Mouse (Mus musculus) midbrain, postnatal 0 days (tissue): ENCODE measurements around the gene Prkce. TPM values are rescaled to one million over a fixed set of nuclear protein-coding genes. Genes with fewer than 3 reads are reported as not detected.

Experiments
- ATAC-seq: fragments of 200-750 bp; cut with Nextera tagmentation; 2 replicates; pipeline ENCODE4 v1.8.0; 2017; ENCODE audit warnings: moderate number of reproducible peaks, mild to moderate bottlenecking, moderate TSS enrichment, moderate library complexity; ENCODE audit not compliant: low FRiP score
- DNase-seq: peaks from one replicate; pipeline ENCODE4 v3.0.0-alpha.2; 2015; ENCODE audit warnings: low spot score
- H3K27ac ChIP-seq: fragments of 300-500 bp; sonication (generic); 2 replicates; pipeline ENCODE4 v1.5.1; 2014; ENCODE audit warnings: low read depth, mild to moderate bottlenecking, low read length, mixed read lengths
- H3K27me3 ChIP-seq: fragments of 300-500 bp; sonication (generic); 2 replicates; pipeline ENCODE4 v1.6.1; 2014; ENCODE audit warnings: low read length, control low read depth, mixed read lengths; ENCODE audit not compliant: insufficient read depth
- H3K36me3 ChIP-seq: fragments of 300-500 bp; sonication (generic); 2 replicates; pipeline ENCODE4 v1.6.1; 2014; ENCODE audit warnings: low read length, control low read depth, mixed read lengths; ENCODE audit not compliant: insufficient read depth
- H3K4me1 ChIP-seq: fragments of 300-500 bp; sonication (generic); 2 replicates; pipeline ENCODE4 v1.6.1; 2014; ENCODE audit warnings: mild to moderate bottlenecking, control low read depth, antibody characterized with exemption, low read length, mixed read lengths; ENCODE audit not compliant: insufficient read depth
- H3K4me2 ChIP-seq: fragments of 300-500 bp; sonication (generic); 2 replicates; pipeline ENCODE4 v1.6.1; 2014; ENCODE audit warnings: low read depth, mild to moderate bottlenecking, low read length, mixed read lengths; ENCODE audit not compliant: poor library complexity, severe bottlenecking
- H3K4me3 ChIP-seq: fragments of 300-500 bp; sonication (generic); 2 replicates; pipeline ENCODE4 v1.5.1; 2014; ENCODE audit warnings: low read depth, mild to moderate bottlenecking, low read length, moderate library complexity
- H3K9ac ChIP-seq: fragments of 300-500 bp; sonication (generic); replicated peaks from 2 replicates; pipeline ENCODE4 v1.6.1; 2014; ENCODE audit warnings: mild to moderate bottlenecking, low read length, moderate library complexity, mixed read lengths; ENCODE audit not compliant: poor library complexity, severe bottlenecking
- H3K9me3 ChIP-seq: fragments of 300-500 bp; sonication (generic); 2 replicates; pipeline ENCODE4 v1.6.1; 2016; ENCODE audit warnings: low read length, control low read depth
- CTCF ChIP-seq: IDR thresholded peaks from 2 replicates; pipeline ENCODE4 v1.5.1; 2016; ENCODE audit warnings: antibody characterized with exemption, mild to moderate bottlenecking
- WGBS: fragments of 180-500 bp; shearing (Covaris S2); extraction: QIAGEN DNeasy Blood & Tissue Kit; methylation state at CpG from one replicate; pipeline ENCODE4 v1.1.7; 2014; 5-methylcytosine and 5-hydroxymethylcytosine counted together
- polyA plus RNA-seq: library from polyadenylated mRNA; unstranded; fragments of >200 nt; fragmentation: Nextera tagmentation; extraction: Ambion mirVana; gene quantifications from 2 replicates; pipeline ENCODE4 v1.2.1, GENCODE M21; 2015
- total RNA-seq: library from RNA; depleted of rRNA; stranded (reverse); fragments of >200 nt; gene quantifications from 2 replicates; pipeline ENCODE4 v1.2.3, GENCODE M21; 2014

The Prkce gene
- total and polyA plus RNA-seq, 2 experiments from 2014 or later, result 61.0 to 64.5 TPM

GRCm38 (mm10) chr17:86162672-86163071 is 4.9 kb upstream of the Prkce start:
- DNase-seq (no peak), ATAC-seq (no peak)
- Histone ChIP-seq H3K4me2 (no peak overlapping the region), H3K36me3 (no peaks in the 10 kb centered on the region), H3K4me3 (no peak overlapping the region), H3K9ac (no peak overlapping the region), H3K27ac (no peak overlapping the region), H3K27me3 (no peaks in the 10 kb centered on the region), H3K9me3 (no peaks in the 10 kb centered on the region), H3K4me1 (no peaks in the 10 kb centered on the region)
- 74% methylated on average over 15 of the region's 15 CpGs for WGBS
- TF ChIP-seq CTCF, result no peak

GRCm38 (mm10) chr17:86164416-86164815 is 3.2 kb upstream of the Prkce start:
- no peaks in the 10 kb centered on the region for H3K9me3 ChIP-seq
- H3K36me3 ChIP-seq, result no peaks in the 10 kb centered on the region
- H3K4me3 ChIP-seq, result no peak overlapping the region
- ATAC-seq (no peak), DNase-seq (no peak)
- H3K9ac ChIP-seq, result no peak overlapping the region
- no peak overlapping the region for H3K4me2 ChIP-seq
- no peak overlapping the region for H3K27ac ChIP-seq
- H3K4me1 ChIP-seq, result no peaks in the 10 kb centered on the region
- no peak for TF ChIP-seq CTCF
- no peaks in the 10 kb centered on the region for H3K27me3 ChIP-seq
- 88% methylated on average over 7 of the region's 7 CpGs for WGBS

GRCm38 (mm10) chr17:86166051-86166566 is 1.5 kb upstream of the Prkce start:
- Histone ChIP-seq H3K36me3 (no peaks in the 10 kb centered on the region), H3K27me3 (no peaks in the 10 kb centered on the region), H3K9ac (peak overlapping the region; percentile 59), H3K27ac (peak overlapping the region; percentile 84; the same call in 1 of the 2 replicates), H3K4me3 (peak overlapping the region; percentile 76), H3K9me3 (no peaks in the 10 kb centered on the region), H3K4me2 (peak overlapping the region; percentile 97), H3K4me1 (peaks cover 6% of the 10 kb centered on the region)
- DNase-seq, result no peak
- no peak for ATAC-seq
- WGBS, result 5% methylated on average over 19 of the region's 19 CpGs
- no peak for TF ChIP-seq CTCF

- no peak for TF ChIP-seq CTCF
- ATAC-seq, result peak; percentile 35; the same call in 1 of the 2 replicates
Observed at GRCm38 (mm10) chr17:86166567-86167319, 842 bp upstream of the Prkce start.

GRCm38 (mm10) chr17:86168231-86168981 is 821 bp downstream of the Prkce start:
- Histone ChIP-seq H3K27me3 (no peaks in the 10 kb centered on the region), H3K36me3 (no peaks in the 10 kb centered on the region), H3K27ac (peak overlapping the region; percentile 84), H3K4me3 (peak overlapping the region; percentile 76), H3K4me1 (peaks cover 7% of the 10 kb centered on the region), H3K9ac (peak overlapping the region; percentile 77), H3K4me2 (peak overlapping the region; percentile 97), H3K9me3 (no peaks in the 10 kb centered on the region)
- under 1% methylated on average over 64 of the region's 64 CpGs for WGBS
- ATAC-seq (peak; percentile 18; the same call in 1 of the 2 replicates), DNase-seq (peak; percentile 31)
- peak; percentile 25; the same call in 1 of the 2 replicates for TF ChIP-seq CTCF

More at GRCm38 (mm10) chr17:86166567-86167319, 842 bp upstream of the Prkce start:
- no peaks in the 10 kb centered on the region for H3K36me3 ChIP-seq
- WGBS, result under 1% methylated on average over 46 of the region's 46 CpGs
- peak overlapping the region; percentile 76 for H3K4me3 ChIP-seq
- H3K27ac ChIP-seq, result peak overlapping the region; percentile 84
- H3K4me2 ChIP-seq, result peak overlapping the region; percentile 97
- no peaks in the 10 kb centered on the region for H3K9me3 ChIP-seq
- DNase-seq, result peak; percentile 63
- H3K9ac ChIP-seq, result peak overlapping the region; percentile 59
- peaks cover 7% of the 10 kb centered on the region for H3K4me1 ChIP-seq
- H3K27me3 ChIP-seq, result no peaks in the 10 kb centered on the region
